Mouse (Mus musculus): ENCODE data around the gene Auts2.
A peak's percentile ranks its signal among the peaks of the same experiment; 100 is the strongest.

Auts2 gene

DNA sequence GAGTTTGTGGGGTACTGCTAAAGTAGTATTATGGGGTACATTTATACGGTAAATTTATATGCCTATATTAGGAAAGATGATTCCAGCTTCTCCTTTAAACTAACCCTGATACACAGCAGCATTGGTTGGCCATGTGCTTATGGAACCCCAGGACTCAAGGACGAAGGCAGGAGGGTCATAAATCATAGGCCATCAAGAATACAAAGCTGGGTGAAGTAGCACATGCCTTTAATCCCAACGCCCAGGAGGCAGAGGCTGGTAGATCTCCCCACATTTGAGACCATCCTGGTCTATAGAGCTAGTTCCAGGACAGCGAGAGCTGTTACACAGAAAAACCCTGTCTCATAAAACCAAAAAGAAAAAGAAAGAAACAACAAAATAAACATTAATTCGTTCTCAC lies 307.7 kb downstream of the Auts2 start:
- DNase-seq: no peak

DNA sequence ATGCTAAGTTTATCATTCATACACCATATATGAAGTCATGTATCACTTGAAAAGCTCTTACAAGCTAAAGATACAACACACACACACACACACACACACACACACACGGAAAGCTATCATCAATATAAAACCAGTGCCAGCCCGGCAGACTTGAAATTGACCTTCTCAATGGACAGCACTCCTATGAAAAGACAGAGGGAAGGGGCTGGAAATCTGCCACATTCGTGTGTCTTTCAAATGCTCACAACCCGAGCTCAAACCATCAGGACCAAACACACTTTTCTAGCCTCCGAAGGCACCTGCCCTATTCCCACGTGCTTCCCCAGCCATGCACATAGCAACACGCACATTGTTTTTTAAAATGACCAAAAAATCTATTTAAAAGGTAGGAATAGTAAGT lies 308.7 kb downstream of the Auts2 start:
- DNase-seq: no peak

- DNase-seq: peak; percentile 65
Measured at GRCm38 (mm10) chr5:132231280-132232047, 311.7 kb downstream of the Auts2 start.

DNA sequence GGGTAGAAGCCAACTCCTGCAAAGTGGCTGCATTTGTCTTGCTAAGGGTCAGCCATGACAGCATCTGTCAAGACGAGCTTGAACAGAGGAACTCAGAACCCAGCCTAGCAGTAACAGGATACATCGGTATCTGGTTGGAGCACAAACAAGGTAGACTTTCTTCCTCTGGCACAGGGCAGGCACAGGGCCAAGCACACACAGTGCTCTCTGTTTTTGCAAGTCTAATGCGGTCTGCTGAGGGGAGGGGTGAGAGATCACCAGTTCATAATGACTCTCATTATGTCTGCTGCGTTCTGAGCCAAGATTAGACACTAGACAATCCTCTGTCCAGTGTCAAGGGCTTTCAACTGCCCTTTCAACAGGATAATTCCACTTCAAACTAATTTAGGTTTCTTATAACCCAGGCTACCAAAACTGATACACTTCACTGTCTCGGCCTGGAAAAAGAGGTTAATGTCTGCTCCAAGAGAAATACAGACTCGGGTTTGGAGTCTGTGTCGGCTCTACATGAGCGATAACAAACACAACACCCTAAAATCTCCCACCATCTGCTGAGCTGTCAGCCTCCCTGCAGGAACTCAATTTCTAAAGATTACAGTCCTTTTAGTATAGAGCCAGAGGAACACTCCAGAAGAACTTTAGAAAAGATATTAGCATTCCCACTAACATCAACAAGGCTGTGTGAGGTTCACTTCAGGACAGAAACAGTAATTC lies 313.3 kb downstream of the Auts2 start:
- DNase-seq: peak; percentile 43

DNA sequence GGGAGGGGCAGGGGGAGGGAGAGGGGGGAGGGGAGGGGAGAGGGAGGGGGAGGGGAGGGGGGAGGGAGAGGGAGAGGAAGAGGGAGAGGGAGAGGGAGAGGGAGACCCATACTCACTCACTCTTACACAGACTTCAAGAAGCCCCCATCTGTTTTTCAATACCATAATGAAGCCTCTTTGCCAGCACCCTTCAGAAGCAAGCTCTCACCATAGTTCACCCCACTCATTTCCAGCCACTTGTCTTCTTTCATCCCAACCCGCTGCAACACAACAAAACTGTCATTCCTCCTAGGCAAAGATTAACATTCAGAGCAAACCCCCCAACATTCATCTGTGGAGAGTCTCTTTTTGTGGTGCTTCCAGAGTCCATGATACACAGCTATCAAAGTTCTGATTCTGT lies 314.1 kb downstream of the Auts2 start:
- no peak for DNase-seq

DNA sequence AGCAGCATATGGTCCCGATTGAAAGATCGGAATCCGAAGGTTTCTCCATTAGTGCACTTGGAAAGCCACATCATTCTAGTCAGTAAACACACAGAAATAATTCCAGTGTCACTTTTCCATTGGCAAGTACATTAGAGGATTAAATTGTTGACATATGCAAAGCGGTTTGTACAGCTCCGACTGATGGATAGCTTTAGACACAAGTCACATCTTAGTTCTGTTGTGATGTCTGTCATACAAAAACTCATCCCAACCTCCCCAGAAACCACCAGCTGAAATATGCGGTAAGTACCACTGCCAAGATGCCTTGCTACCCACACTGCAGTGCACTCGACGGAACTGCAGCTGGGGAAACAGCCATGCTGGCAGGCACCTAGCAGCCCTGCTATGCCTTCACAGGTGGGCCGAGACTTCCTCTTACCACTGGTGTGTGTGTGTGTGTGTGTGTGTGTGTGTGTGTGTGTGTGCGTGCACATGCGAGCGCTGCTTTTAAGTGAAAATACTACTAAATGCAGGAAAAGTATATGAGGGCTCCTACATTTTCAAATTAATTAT lies 322.7 kb downstream of the Auts2 start:
- no peak for DNase-seq

- DNase-seq: no peak
Measured at GRCm38 (mm10) chr5:132216143-132216542, 327.0 kb downstream of the Auts2 start.

GRCm38 (mm10) chr5:132212446-132212845 lies 330.7 kb downstream of the Auts2 start:
- DNase-seq: peak; percentile 31

- DNase-seq: no peak
Measured at GRCm38 (mm10) chr5:132209694-132210093, 333.4 kb downstream of the Auts2 start.

DNA sequence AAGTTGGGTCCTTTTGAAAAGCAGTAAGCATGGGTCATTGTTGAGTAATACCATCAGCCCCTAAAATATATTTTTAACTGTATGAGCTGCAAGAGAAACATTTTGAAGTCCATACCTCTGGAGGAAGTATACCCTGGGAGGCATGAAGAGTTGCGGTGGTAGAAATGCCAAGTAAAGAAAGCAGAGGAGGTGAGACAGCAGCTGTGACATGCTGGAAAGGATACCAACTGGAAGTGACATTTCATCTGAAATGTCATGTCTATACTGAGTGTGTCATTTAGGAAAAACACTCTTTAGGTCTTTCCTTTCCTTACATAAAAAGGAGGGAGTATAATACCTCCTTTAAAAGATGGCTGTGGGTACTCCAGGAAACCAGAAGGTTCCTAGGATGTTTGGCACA lies 336.9 kb downstream of the Auts2 start:
- DNase-seq: no peak

DNA sequence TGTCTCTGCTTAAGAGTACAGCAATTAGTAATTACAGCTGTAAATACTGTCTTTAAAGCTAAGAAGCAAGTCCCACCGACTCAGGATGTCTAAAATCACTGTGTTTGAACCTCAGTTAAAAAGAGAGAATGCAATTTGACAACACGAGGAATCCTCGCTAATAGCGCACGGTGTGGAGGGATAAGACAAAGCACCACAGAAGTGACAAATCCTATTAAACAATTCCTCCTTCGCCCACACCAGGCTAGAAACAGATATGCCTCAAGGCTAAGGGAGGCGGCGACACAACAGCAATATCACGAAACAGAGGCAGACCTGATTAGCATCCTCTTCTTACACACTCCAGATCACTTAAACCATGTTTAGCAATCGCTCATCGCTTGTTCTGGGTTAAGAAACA lies 339.3 kb downstream of the Auts2 start:
- DNase-seq: no peak

- no peak for DNase-seq
Measured at GRCm38 (mm10) chr5:132201077-132201645, 342.0 kb downstream of the Auts2 start.

DNA sequence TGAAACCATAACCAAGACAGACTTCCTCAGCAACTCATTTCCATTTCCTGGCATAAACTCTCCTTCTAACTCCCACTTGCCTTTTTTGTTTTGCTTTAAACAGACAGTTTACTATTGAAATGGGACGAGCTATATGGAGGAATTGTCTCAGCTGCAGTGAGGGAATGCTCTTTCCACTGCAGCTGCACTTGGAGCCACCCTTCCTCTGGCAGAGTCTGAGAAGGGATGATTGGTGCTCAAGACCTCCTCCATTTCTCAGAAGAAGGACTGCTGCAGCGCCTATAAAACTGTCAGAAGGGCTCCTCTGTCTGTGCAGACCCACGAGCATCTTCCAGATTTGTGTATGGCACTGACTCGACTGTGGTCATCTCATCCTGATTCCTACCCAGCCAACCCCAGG lies 342.5 kb downstream of the Auts2 start:
- no peak for DNase-seq

DNA sequence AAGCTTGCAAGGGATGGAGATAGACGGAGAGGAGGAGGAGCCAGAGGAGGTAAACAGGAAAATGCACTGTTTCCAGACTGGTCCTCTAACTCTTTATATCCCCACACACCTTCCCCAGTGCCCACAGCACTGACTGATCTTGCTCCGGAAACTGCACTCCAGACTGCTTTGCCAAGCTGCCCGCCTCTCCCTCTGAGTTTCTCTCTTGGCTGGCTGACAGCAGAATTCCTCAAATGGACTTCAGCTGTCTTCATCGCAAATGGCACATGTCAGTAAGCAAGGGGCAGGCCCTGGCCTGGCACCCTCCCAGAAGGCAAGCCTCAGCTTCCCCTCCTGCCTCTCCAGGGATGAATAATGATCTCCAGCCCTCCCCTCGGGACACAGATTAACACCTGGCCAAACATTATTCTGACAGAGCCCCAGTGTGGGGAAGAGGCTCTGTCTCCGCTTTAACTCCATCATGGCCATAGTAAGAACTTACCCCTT lies 348.1 kb downstream of the Auts2 start:
- DNase-seq: peak; percentile 7

DNA sequence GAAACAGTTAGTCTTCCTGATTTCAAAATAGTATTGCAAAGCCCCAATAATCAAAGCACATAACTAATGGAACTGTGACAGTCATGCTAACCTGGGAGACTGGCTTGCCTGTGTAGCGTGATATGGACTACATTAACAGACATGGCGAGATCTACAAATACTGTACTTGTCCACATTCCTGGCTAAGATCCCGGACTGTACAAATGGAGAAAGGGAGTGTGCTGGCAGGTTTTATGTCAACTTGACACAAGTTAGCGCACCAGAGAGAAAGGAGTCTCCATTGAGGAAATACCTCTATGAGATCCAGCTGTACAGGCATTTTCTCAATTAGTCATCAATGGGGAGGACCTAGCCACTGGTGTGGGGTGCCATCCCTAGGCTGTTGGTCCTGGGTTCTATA lies 353.0 kb downstream of the Auts2 start:
- DNase-seq: no peak

GRCm38 (mm10) chr5:132186659-132187058 lies 356.5 kb downstream of the Auts2 start:
- no peak for DNase-seq

- DNase-seq: no peak
Measured at GRCm38 (mm10) chr5:132186221-132186620, 356.9 kb downstream of the Auts2 start.

- DNase-seq: no peak
Measured at GRCm38 (mm10) chr5:132184395-132185095, 358.6 kb downstream of the Auts2 start.

DNA sequence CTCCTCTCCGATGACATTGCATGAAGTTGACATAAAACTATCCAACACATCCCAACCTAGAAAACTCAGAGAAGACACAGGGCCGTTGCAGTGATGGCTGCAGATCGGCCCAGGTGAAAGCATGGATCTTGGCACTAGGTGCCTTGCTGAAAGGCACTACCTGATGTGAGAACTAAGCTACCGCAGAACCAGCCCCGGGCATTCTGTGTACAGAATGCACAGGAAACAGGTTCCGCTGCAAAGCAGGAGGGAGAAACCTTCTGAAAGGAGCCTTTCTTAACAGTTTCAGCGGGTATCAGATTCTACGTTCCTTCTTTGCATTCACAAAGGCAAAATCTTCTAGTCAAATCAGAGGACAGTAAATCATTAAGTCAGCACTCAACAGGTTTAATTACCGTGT lies 361.1 kb downstream of the Auts2 start:
- DNase-seq: no peak

- DNase-seq: peak; percentile 62
Measured at GRCm38 (mm10) chr5:132170010-132170409, 373.1 kb downstream of the Auts2 start.

DNA sequence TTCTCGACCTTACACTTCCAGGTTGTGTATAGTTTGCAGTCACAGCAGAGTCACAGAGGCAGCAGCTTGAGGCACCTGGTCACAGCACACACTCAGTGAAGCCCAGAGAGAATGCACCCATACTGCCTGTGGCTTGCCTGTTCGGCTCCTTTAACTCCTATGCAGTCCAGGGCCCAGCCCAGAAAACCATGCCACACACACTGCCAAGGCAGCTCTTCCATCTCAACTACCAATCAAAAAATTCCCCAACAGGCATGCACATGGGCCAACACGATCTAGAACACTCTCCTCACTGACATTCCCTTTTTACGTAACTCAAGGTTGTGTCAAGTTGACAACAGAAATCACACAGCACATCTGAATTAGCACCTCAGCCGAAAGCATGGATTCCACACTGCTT lies 374.3 kb downstream of the Auts2 start:
- DNase-seq: no peak

DNA sequence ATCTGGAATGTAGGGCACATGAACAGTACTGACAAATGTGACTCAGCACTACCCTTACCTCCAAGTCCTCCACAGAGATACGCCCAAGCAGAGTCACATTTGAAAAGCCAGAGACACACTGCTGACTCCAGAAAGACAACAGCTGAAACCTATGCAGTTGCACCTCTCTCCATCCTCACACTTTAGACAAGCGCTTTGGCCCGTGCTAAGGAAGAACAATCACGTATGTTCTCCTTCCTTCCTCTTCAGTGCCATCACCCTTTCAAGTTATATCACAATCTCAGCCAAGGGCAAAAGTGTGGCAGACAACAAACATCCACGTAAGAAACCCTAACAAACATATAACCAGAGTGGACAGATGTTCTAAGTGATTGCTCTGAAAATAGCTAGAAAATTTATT lies 374.9 kb downstream of the Auts2 start:
- no peak for DNase-seq

GRCm38 (mm10) chr5:132166559-132166958 lies 376.6 kb downstream of the Auts2 start:
- DNase-seq: no peak

Measured in cerebellum, adult 8-10 months (tissue).